8 mouse cellular contexts compared by ENCODE assay signal in genomic region chr14:25660661-25661060, GRCm38 (mm10). TPM values are rescaled to one million over a fixed set of nuclear protein-coding genes. Genes with fewer than 3 reads are reported as not detected.
A peak's percentile ranks its signal among the peaks of the same experiment; 100 is the strongest.
DNase-seq lines count a peak whose midpoint lies in the region; TF ChIP-seq lines count a peak whose summit lies in the region.

No protein-coding gene starts in this region.

- H3K4me1 ChIP-seq in heart, adult 2 months (ENCODE audit: control insufficient read depth, insufficient read depth, low read length) = peaks cover 6% of the 10 kb centered on the region; the same call in 1 of the 2 replicates

- TF ChIP-seq EP300 in heart, adult 2 months (IDR thresholded peaks at IDR 0.05; ENCODE audit: insufficient read depth, low read depth, low read length) = peak; percentile 61; the same call in 1 of the 2 replicates

- WGBS in heart, adult 2 months = 43% methylated on average over 11 of the region's 11 CpGs

- H3K4me3 ChIP-seq in heart, adult 2 months = no peak overlapping the region

- no peaks in the 10 kb centered on the region for H3K27me3 ChIP-seq in heart, adult 2 months (ENCODE audit: control insufficient read depth, insufficient read depth, low read length)

- peak overlapping the region; percentile 26; the same call in 1 of the 2 replicates for H3K27ac ChIP-seq in heart, adult 2 months

- TF ChIP-seq POLR2A in heart, adult 2 months (IDR thresholded peaks at IDR 0.05; ENCODE audit: insufficient read depth, low read depth, low read length) = no peak

- no peaks in the 10 kb centered on the region for H3K79me2 ChIP-seq in heart, adult 2 months (replicated peaks; ENCODE audit: control insufficient read depth, insufficient read depth, low read length)

- DNase-seq in heart, adult 2 months = peak; percentile 56 to 67
- DNase-seq in heart, postnatal 25 days (ENCODE audit: low spot score) = no peak
- DNase-seq in right cerebral cortex, postnatal 4 days = peak; percentile 17
- no peak for DNase-seq in right cerebral cortex, adult 2 months (ENCODE audit: low spot score in 2 of 2)
- DNase-seq in heart, postnatal 4 days = peak; percentile 68
- DNase-seq in retina, postnatal 1 day = peak; percentile 27
- no peak for DNase-seq in right cerebral cortex, postnatal 14 days
- DNase-seq in frontal cortex, postnatal 14 days (ENCODE audit: low spot score in 2 of 2) = no peak

- H3K9ac ChIP-seq in heart, adult 2 months (ENCODE audit: low read depth, low read length) = no peak overlapping the region

- peak; percentile 75 for TF ChIP-seq CTCF in heart, adult 2 months (IDR thresholded peaks at IDR 0.05)

- H3K36me3 ChIP-seq in heart, adult 2 months (ENCODE audit: control insufficient read depth, insufficient read depth, low read length) = no peaks in the 10 kb centered on the region

- intact Hi-C loops in heart, adult 2 months (cut with DNase I) = loop anchor here (2.0 kb wide), 1 partner anchor 34 kb away; the partner anchor contains the start of gene Ppif
- intact Hi-C loops in heart, postnatal 25 days (cut with DNase I) = loop anchor here (2.0 kb wide), 1 partner anchor 34 kb away; the partner anchor contains the start of gene Ppif

RNA-seq across cellular contexts. Expression of gene Ppif, which starts 33.3 kb away (rescaled TPM):
- 100 to 1,000 TPM; 244 to 288 TPM for total RNA-seq in heart, adult 2 months (2021)
- polyA plus RNA-seq in heart, adult 2 months (2012; rRNA removed) = 487 and 529 TPM in 2 replicates
- total RNA-seq in heart, postnatal 25 days (2021) = 100 to 1,000 TPM; 277 to 296 TPM
- 100 to 1,000 TPM; 188 to 208 TPM for total RNA-seq in heart, postnatal 4 days (2021)

Comparison
In these comparisons a context has a peak if more than half of its experiments do, and no peak if none do; other contexts are left out.
1. DNase-seq: peak in heart, adult 2 months (2 of 2), right cerebral cortex, postnatal 4 days (single experiment), heart, postnatal 4 days (single experiment) and retina, postnatal 1 day (single experiment); none in heart, postnatal 25 days (single experiment), right cerebral cortex, adult 2 months (0 of 2), right cerebral cortex, postnatal 14 days (single experiment) and frontal cortex, postnatal 14 days (0 of 2).